Mouse (Mus musculus): ENCODE results near the gene Ms4a6b.
"Not testable (repeated sequence)": the region's sequence is repeated elsewhere in the genome, so short reads cannot be mapped to it uniquely, and the experiment has no call there.

The Ms4a6b gene

GRCm38 (mm10) chr19:11533421-11533820 is 17.1 kb downstream of the Ms4a6b start:
- no peak for DNase-seq (ENCODE audit: low spot score in 2 of 2)

GRCm38 (mm10) chr19:11533888-11534445 is 17.7 kb downstream of the Ms4a6b start:
- DNase-seq (ENCODE audit: low spot score in 2 of 2), result no peak

- DNase-seq (ENCODE audit: low spot score in 2 of 2), result no peak
Observed at GRCm38 (mm10) chr19:11536593-11536992, 20.3 kb downstream of the Ms4a6b start, which contains the start of gene Ms4a4d. Gene Ms4a4d, plus strand, starts transcription at chr19:11536801.

GRCm38 (mm10) chr19:11537336-11537735 is 21.0 kb downstream of the Ms4a6b start:
- DNase-seq (ENCODE audit: low spot score in 2 of 2), result no peak

DNA sequence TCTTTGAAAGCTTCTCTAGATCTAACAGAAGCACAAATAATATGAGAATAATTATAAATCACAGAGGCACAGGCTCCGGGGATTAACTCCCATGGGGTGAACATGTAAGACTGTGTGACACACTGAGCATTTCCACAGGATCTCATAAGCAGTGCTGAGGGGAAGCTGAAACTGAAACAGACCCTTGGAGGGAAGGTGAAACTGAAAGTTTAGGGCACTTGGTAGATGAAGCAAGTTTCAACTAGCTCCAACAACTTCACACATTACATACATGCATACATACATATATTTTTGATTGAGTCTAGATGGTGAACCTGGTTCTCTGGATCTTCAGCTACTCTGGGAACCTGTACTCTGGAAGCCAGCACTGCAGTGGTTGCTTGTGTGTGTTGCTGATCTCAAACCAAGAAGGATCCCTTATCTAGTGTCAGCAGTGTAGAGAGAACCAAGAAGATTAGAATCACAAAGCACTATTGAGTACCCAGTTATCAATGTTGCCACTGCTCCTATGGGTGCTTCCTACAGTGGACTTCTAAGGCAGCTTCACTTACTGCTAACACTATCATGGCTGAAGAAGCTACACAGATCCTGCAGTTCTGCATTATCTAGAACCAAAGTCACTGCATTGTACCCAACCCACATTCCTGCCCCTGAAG is 24.0 kb downstream of the Ms4a6b start:
- not testable (repeated sequence) for DNase-seq (ENCODE audit: low spot score in 2 of 2)

DNA sequence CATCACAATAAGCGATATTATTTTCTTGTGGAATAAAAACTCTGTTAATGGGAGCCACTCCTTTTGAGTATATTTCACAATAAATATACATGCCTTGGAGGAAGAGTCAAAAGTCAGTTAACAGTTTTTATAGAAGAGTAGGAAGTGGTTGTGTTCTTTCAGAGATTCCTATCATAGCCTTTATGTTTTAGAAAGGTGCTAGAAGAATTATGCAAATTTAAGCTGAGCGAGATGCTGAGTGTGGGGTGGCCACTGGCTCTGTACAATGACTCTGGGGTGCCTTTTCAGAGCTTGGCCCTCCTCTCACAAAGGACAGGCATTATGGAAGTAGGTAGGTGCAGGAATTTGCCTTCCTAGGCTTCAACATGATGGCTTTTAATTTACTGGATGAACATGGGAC is 28.1 kb downstream of the Ms4a6b start:
- DNase-seq (ENCODE audit: low spot score in 2 of 2), result not testable (repeated sequence)

DNA sequence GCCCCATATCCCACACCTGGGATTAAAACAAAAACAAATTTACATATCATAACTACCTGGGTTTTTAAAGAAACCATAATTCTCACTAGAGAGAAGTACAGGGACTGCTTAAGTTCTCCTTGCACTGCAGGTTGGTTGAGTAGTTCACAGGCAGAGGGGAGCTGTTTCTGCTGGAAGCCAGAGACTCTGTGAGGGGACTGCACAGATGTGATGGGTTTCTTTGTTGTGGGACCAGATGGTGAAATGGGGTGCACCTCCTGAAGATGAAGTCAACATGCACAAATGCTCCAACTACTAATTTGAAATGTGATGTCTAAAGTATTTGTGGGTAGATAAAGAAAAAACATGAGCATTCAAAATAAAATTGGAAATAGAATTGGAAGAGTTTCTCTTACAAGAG is 31.6 kb downstream of the Ms4a6b start:
- DNase-seq (ENCODE audit: low spot score in 2 of 2), result no peak

GRCm38 (mm10) chr19:11554726-11555125 is 38.4 kb downstream of the Ms4a6b start:
- no peak for DNase-seq (ENCODE audit: low spot score in 2 of 2)

- not testable (repeated sequence) for DNase-seq (ENCODE audit: low spot score in 2 of 2)
Observed at GRCm38 (mm10) chr19:11559560-11559959, 43.2 kb downstream of the Ms4a6b start.

DNA sequence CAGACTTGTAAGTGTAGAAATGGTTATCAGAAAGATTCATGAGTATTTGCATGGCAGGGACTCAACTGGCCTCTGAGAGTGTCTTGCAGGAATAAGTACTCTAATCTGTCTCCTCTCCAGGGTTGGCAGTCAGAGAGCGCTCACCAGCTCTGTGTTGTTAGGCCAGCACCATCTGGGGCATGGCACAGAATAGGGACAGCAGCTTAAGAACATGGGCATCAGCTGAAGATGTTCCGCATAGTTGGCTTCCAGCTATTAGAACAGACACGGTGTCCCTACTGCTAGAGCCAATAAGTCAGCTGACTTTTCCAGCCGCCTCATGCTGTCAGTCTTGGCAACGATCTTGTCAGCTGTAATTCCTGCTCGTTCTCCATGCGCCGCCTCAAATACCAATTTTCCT is 58.7 kb downstream of the Ms4a6b start:
- DNase-seq (ENCODE audit: low spot score in 2 of 2), result no peak

All from spleen, postnatal 4 days (tissue).